14 mouse cellular contexts compared by ENCODE assay signal in the genomic region with DNA sequence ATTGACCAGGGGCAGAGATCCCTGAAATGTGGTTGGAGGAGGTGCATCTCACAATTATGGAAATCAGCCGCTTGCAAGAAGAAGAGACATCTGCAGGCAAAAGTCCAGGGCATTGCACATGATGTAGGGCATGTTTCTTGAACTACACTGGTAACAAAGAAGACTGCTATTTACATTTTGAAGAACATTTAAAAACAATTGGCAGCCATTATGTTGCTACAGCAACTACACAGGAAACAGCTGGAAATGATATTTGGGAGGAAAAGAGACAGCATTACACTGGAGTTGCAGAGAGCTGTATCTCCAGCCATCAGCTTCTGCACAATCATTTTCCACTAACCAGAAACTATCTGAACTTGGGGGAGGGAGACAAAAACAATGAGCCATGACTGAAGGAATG.
DNase-seq lines count a peak whose midpoint lies in the region; ATAC-seq and TF ChIP-seq lines count a peak whose summit lies in the region.
"Had no signal": no experiment of that assay in that cellular context is flagged by ENCODE, and none has a peak within 500 bp of the region (broad histone marks: within the 10 kb centered on the region; RNA-seq: fewer than 3 reads in every experiment).

No protein-coding gene starts in this region.

- peak overlapping the region; percentile 17; the same call in 1 of the 2 replicates for H3K27ac ChIP-seq in hindbrain, embryonic 12.5 days
- H3K27ac ChIP-seq in hindbrain, postnatal 0 days, result no peak overlapping the region
- H3K27ac ChIP-seq in lung, embryonic 16.5 days (ENCODE audit: low read length), result no peak overlapping the region
- H3K27ac ChIP-seq in embryonic facial prominence, embryonic 13.5 days, result peak overlapping the region; percentile 66
- peak overlapping the region; percentile 67; the same call in 1 of the 2 replicates for H3K27ac ChIP-seq in limb, embryonic 13.5 days
- H3K27ac ChIP-seq: forebrain, embryonic 15.5 days; liver, embryonic 13.5 days; midbrain, embryonic 13.5 days had no signal

- no peaks in the 10 kb centered on the region for H3K9me3 ChIP-seq in hindbrain, embryonic 12.5 days (replicated peaks)
- no peaks in the 10 kb centered on the region for H3K9me3 ChIP-seq in hindbrain, postnatal 0 days (ENCODE audit: low read length)
- no peaks in the 10 kb centered on the region for H3K9me3 ChIP-seq in lung, embryonic 16.5 days (ENCODE audit: control insufficient read depth, low read length)
- no peaks in the 10 kb centered on the region for H3K9me3 ChIP-seq in embryonic facial prominence, embryonic 13.5 days
- no peaks in the 10 kb centered on the region for H3K9me3 ChIP-seq in limb, embryonic 13.5 days
- H3K9me3 ChIP-seq: forebrain, embryonic 15.5 days; liver, embryonic 13.5 days; midbrain, embryonic 13.5 days had no signal

- H3K4me3 ChIP-seq in hindbrain, embryonic 12.5 days, result no peak overlapping the region
- H3K4me3 ChIP-seq in hindbrain, postnatal 0 days (ENCODE audit: low read length), result no peak overlapping the region
- H3K4me3 ChIP-seq in lung, embryonic 16.5 days (ENCODE audit: low read length), result no peak overlapping the region
- H3K4me3 ChIP-seq in embryonic facial prominence, embryonic 13.5 days, result no peak overlapping the region
- no peak overlapping the region for H3K4me3 ChIP-seq in limb, embryonic 13.5 days
- H3K4me3 ChIP-seq: erythroblast, embryonic 14.5 days; forebrain, embryonic 15.5 days; liver, embryonic 13.5 days; midbrain, embryonic 13.5 days had no signal

- ATAC-seq in hindbrain, embryonic 12.5 days (ENCODE audit: low FRiP score), result no peak
- ATAC-seq in hindbrain, postnatal 0 days, result no peak
- ATAC-seq in lung, embryonic 16.5 days (ENCODE audit: low read depth), result peak; percentile 59
- no peak for ATAC-seq in embryonic facial prominence, embryonic 13.5 days (ENCODE audit: insufficient number of reproducible peaks, insufficient read depth, low FRiP score, low TSS enrichment, low read depth)
- no peak for ATAC-seq in limb, embryonic 13.5 days (ENCODE audit: low FRiP score, low read depth)
- ATAC-seq: forebrain, embryonic 15.5 days; midbrain, embryonic 13.5 days had no signal

- peaks cover 9% of the 10 kb centered on the region; the same call in 1 of the 2 replicates for H3K4me1 ChIP-seq in hindbrain, embryonic 12.5 days
- no peaks in the 10 kb centered on the region for H3K4me1 ChIP-seq in hindbrain, postnatal 0 days (ENCODE audit: insufficient read depth, low read length)
- peaks cover 4% of the 10 kb centered on the region for H3K4me1 ChIP-seq in lung, embryonic 16.5 days (replicated peaks; ENCODE audit: control insufficient read depth, insufficient read depth, low read length)
- peaks cover 20% of the 10 kb centered on the region for H3K4me1 ChIP-seq in embryonic facial prominence, embryonic 13.5 days
- peaks cover 28% of the 10 kb centered on the region for H3K4me1 ChIP-seq in limb, embryonic 13.5 days
- H3K4me1 ChIP-seq: liver, embryonic 13.5 days; midbrain, embryonic 13.5 days had no signal

- no peak for TF ChIP-seq CTCF in hindbrain, postnatal 0 days (IDR thresholded peaks at IDR 0.05; ENCODE audit: low read depth)

- no peaks in the 10 kb centered on the region for H3K27me3 ChIP-seq in hindbrain, embryonic 12.5 days
- no peaks in the 10 kb centered on the region for H3K27me3 ChIP-seq in hindbrain, postnatal 0 days (ENCODE audit: insufficient read depth, low read length)
- H3K27me3 ChIP-seq in lung, embryonic 16.5 days (ENCODE audit: control insufficient read depth, insufficient read depth, low read depth, low read length), result no peaks in the 10 kb centered on the region
- no peaks in the 10 kb centered on the region for H3K27me3 ChIP-seq in embryonic facial prominence, embryonic 13.5 days
- no peaks in the 10 kb centered on the region for H3K27me3 ChIP-seq in limb, embryonic 13.5 days
- H3K27me3 ChIP-seq: forebrain, embryonic 15.5 days; liver, embryonic 13.5 days; midbrain, embryonic 13.5 days had no signal

- no peak for DNase-seq in hindbrain, postnatal 0 days (ENCODE audit: low spot score)
- DNase-seq in lung, adult 18-20 months, result no peak
- DNase-seq in layer of hippocampus, postnatal 10 days (ENCODE audit: low spot score in 2 of 2), result no peak
- no peak for DNase-seq in spleen, postnatal 4 days (ENCODE audit: low spot score in 2 of 2)
- DNase-seq: cerebellum, adult 8-10 months; liver, embryonic 13.5 days; thymus, postnatal 36 days had no signal

- H3K36me3 ChIP-seq in hindbrain, embryonic 12.5 days, result no peaks in the 10 kb centered on the region
- no peaks in the 10 kb centered on the region for H3K36me3 ChIP-seq in hindbrain, postnatal 0 days (ENCODE audit: insufficient read depth, low read length)
- no peaks in the 10 kb centered on the region for H3K36me3 ChIP-seq in lung, embryonic 16.5 days (ENCODE audit: control insufficient read depth, insufficient read depth, low read length)
- H3K36me3 ChIP-seq in embryonic facial prominence, embryonic 13.5 days, result no peaks in the 10 kb centered on the region
- H3K36me3 ChIP-seq in limb, embryonic 13.5 days, result no peaks in the 10 kb centered on the region
- H3K36me3 ChIP-seq: forebrain, embryonic 15.5 days; liver, embryonic 13.5 days; midbrain, embryonic 13.5 days had no signal

- no peak overlapping the region for H3K4me2 ChIP-seq in hindbrain, embryonic 12.5 days (replicated peaks)
- no peak overlapping the region for H3K4me2 ChIP-seq in hindbrain, postnatal 0 days (ENCODE audit: low read depth, low read length)
- no peak overlapping the region for H3K4me2 ChIP-seq in lung, embryonic 16.5 days (ENCODE audit: low read depth, low read length)
- no peak overlapping the region for H3K4me2 ChIP-seq in embryonic facial prominence, embryonic 13.5 days
- no peak overlapping the region for H3K4me2 ChIP-seq in limb, embryonic 13.5 days (replicated peaks)
- H3K4me2 ChIP-seq: forebrain, embryonic 15.5 days; liver, embryonic 13.5 days; midbrain, embryonic 13.5 days had no signal

- H3K9ac ChIP-seq in hindbrain, embryonic 12.5 days, result no peak overlapping the region
- H3K9ac ChIP-seq in hindbrain, postnatal 0 days (replicated peaks; ENCODE audit: low read length), result no peak overlapping the region
- H3K9ac ChIP-seq in lung, embryonic 16.5 days (ENCODE audit: low read length), result no peak overlapping the region
- no peak overlapping the region for H3K9ac ChIP-seq in embryonic facial prominence, embryonic 13.5 days
- H3K9ac ChIP-seq in limb, embryonic 13.5 days, result no peak overlapping the region
- H3K9ac ChIP-seq: forebrain, embryonic 15.5 days; liver, embryonic 13.5 days; midbrain, embryonic 13.5 days had no signal

- WGBS in hindbrain, embryonic 12.5 days, result 83% methylated on average over 1 of the region's 1 CpGs
- 75% methylated on average over 1 of the region's 1 CpGs for WGBS in hindbrain, postnatal 0 days
- 61% methylated on average over 1 of the region's 1 CpGs for WGBS in lung, embryonic 16.5 days
- 32% methylated on average over 1 of the region's 1 CpGs for WGBS in embryonic facial prominence, embryonic 13.5 days
- 81% methylated on average over 1 of the region's 1 CpGs for WGBS in limb, embryonic 13.5 days

Comparison
In these comparisons a context has a peak if more than half of its experiments do, and no peak if none do; other contexts are left out.
1. H3K27ac ChIP-seq: peak in hindbrain, embryonic 12.5 days (single experiment), embryonic facial prominence, embryonic 13.5 days (single experiment) and limb, embryonic 13.5 days (single experiment); none in hindbrain, postnatal 0 days (single experiment) and lung, embryonic 16.5 days (single experiment).